ENCODE assay signal across 12 mouse cellular contexts in genomic region chr9:114716677-114717331, GRCm38 (mm10). TPM values are rescaled to one million over a fixed set of nuclear protein-coding genes. Genes with fewer than 3 reads are reported as not detected.
DNase-seq lines count a peak whose midpoint lies in the region; ATAC-seq lines count a peak whose summit lies in the region.
"Had no signal": no experiment of that assay in that cellular context is flagged by ENCODE, and none has a peak within 500 bp of the region (broad histone marks: within the 10 kb centered on the region; RNA-seq: fewer than 3 reads in every experiment).

No protein-coding gene starts in this region.

- ATAC-seq in granulocyte monocyte progenitor cell, adult 5-6 weeks (replicated peaks; ENCODE audit: poor library complexity, severe bottlenecking), result no peak
- ATAC-seq: forebrain, embryonic 16.5 days; midbrain, embryonic 16.5 days had no signal

- peak; percentile 25 to 59 for DNase-seq in lung, postnatal 4 days
- no peak for DNase-seq in lung, postnatal 14 days
- peak; percentile 92 for DNase-seq in kidney, adult 11 months
- DNase-seq in kidney, postnatal 25 days, result peak; percentile 83 to 95
- no peak for DNase-seq in ovary, adult 18-20 months (ENCODE audit: low spot score)
- DNase-seq in spleen, adult 12 weeks (ENCODE audit: low spot score), result no peak
- DNase-seq: adrenal gland, postnatal 36 days; right cerebral cortex, adult 18-20 months; thymus, postnatal 14 days had no signal

RNA-seq across cellular contexts. Expression of gene Cmtm6, which starts 14.1 kb away (rescaled TPM):
- 26.2 and 30.5 TPM in 2 replicates for total RNA-seq in granulocyte monocyte progenitor cell, adult 5-6 weeks (2014; fragmentation: Nextera tagmentation)
- total RNA-seq in granulocyte monocyte progenitor cell, adult 5-6 weeks (2017), result 46.7 and 50.0 TPM in 2 replicates

RNA-seq across cellular contexts. Expression of gene Dync1li1, which starts 28.2 kb away (rescaled TPM):
- total RNA-seq in granulocyte monocyte progenitor cell, adult 5-6 weeks (2014; fragmentation: Nextera tagmentation), result 23.6 and 32.6 TPM in 2 replicates
- 44.0 and 45.1 TPM in 2 replicates for total RNA-seq in granulocyte monocyte progenitor cell, adult 5-6 weeks (2017)

Comparison
In these comparisons a context has a peak if more than half of its experiments do, and no peak if none do; other contexts are left out.
1. DNase-seq: peak in lung, postnatal 4 days (2 of 2), kidney, adult 11 months (single experiment) and kidney, postnatal 25 days (2 of 2); none in lung, postnatal 14 days (single experiment), ovary, adult 18-20 months (single experiment) and spleen, adult 12 weeks (single experiment).